Mouse (Mus musculus) heart, embryonic 14.5 days (tissue): ENCODE measurements around the gene Olfr74. TPM values are rescaled to one million over a fixed set of nuclear protein-coding genes. Genes with fewer than 3 reads are reported as not detected.

ENCODE experiments used
- polyA plus RNA-seq: library from polyadenylated mRNA; unstranded; fragments of >200 nt; fragmentation: Nextera tagmentation; extraction: Ambion mirVana; gene quantifications from 2 replicates; pipeline ENCODE4 v1.2.1, GENCODE M21; 2014

The Olfr74 gene
- polyA plus RNA-seq, 1 experiment from 2014 or later = not detected

Other genes with a start within 250 kb of the Olfr74 start
- gene Olfr1138, start 234.7 kb downstream of the Olfr74 start, polyA plus RNA-seq = not detected in 2 replicates
- gene Olfr1140, start 230.9 kb downstream of the Olfr74 start, polyA plus RNA-seq = not detected in 2 replicates
- gene Olfr1141, start 220.7 kb downstream of the Olfr74 start, polyA plus RNA-seq = not detected in 2 replicates
- gene Olfr152, start 195.2 kb downstream of the Olfr74 start, polyA plus RNA-seq = not detected in 2 replicates
- not detected in 2 replicates for gene Olfr1143, start 174.1 kb downstream of the Olfr74 start, polyA plus RNA-seq
- gene Olfr1145, start 164.8 kb downstream of the Olfr74 start, polyA plus RNA-seq = not detected in 2 replicates
- not detected in 2 replicates for gene Olfr1148, start 144.1 kb downstream of the Olfr74 start, polyA plus RNA-seq
- not detected in 2 replicates for gene Olfr1150-ps1, start 130.7 kb downstream of the Olfr74 start, polyA plus RNA-seq
- gene Olfr1151, start 118.8 kb downstream of the Olfr74 start, polyA plus RNA-seq = not detected in 2 replicates
- gene Olfr1152, start 108.2 kb downstream of the Olfr74 start, polyA plus RNA-seq = not detected in 2 replicates
- gene Olfr1153, start 79.7 kb downstream of the Olfr74 start, polyA plus RNA-seq = not detected in 2 replicates
- not detected in 2 replicates for gene Olfr1154, start 69.5 kb downstream of the Olfr74 start, polyA plus RNA-seq
- not detected in 2 replicates for gene Olfr1155, start 29.5 kb downstream of the Olfr74 start, polyA plus RNA-seq
- not detected in 2 replicates for gene Olfr1156, start 21.6 kb downstream of the Olfr74 start, polyA plus RNA-seq
- gene Olfr1157, start 6.4 kb downstream of the Olfr74 start, polyA plus RNA-seq = not detected in 2 replicates
- gene Olfr1158, start 15.4 kb upstream of the Olfr74 start, polyA plus RNA-seq = not detected in 2 replicates
- not detected in 2 replicates for gene Olfr1160, start 33.6 kb upstream of the Olfr74 start, polyA plus RNA-seq
- gene Olfr1161, start 48.1 kb upstream of the Olfr74 start, polyA plus RNA-seq = not detected in 2 replicates
- gene Olfr73, start 63.0 kb upstream of the Olfr74 start, polyA plus RNA-seq = not detected in 2 replicates
- not detected in 2 replicates for gene Olfr1162, start 76.5 kb upstream of the Olfr74 start, polyA plus RNA-seq
- not detected in 2 replicates for gene Olfr1163, start 97.2 kb upstream of the Olfr74 start, polyA plus RNA-seq
- gene Olfr1164, start 119.3 kb upstream of the Olfr74 start, polyA plus RNA-seq = not detected in 2 replicates
- gene Olfr1166, start 153.6 kb upstream of the Olfr74 start, polyA plus RNA-seq = not detected in 2 replicates
- gene Olfr1167, start 180.5 kb upstream of the Olfr74 start, polyA plus RNA-seq = not detected in 2 replicates
- not detected in 2 replicates for gene Olfr1168, start 207.2 kb upstream of the Olfr74 start, polyA plus RNA-seq